Mouse (Mus musculus) midbrain, embryonic 12.5 days (tissue): ENCODE measurements at regions not wholly inside any gene's neighbourhood (a gene's known extent, or its start where the extent isn't known, plus 50 kb on each side); places are given as distances from the start of the nearest gene placed in this dataset.
"Not testable (repeated sequence)": the region's sequence is repeated elsewhere in the genome, so short reads cannot be mapped to it uniquely, and the experiment has no call there.

ENCODE experiments used
- ATAC-seq: fragments of 200-750 bp; cut with Nextera tagmentation; 2 replicates; pipeline ENCODE4 v1.8.0; 2017; ENCODE audit warnings: low read depth, moderate TSS enrichment, moderate library complexity; ENCODE audit not compliant: low FRiP score
- H3K27ac ChIP-seq: fragments of 300-500 bp; sonication (generic); replicated peaks from 2 replicates; pipeline ENCODE4 v1.5.1; 2016; ENCODE audit warnings: mild to moderate bottlenecking
- H3K27me3 ChIP-seq: fragments of 300-500 bp; sonication (generic); 2 replicates; pipeline ENCODE4 v1.6.1; 2016; ENCODE audit warnings: mild to moderate bottlenecking
- H3K36me3 ChIP-seq: fragments of 300-500 bp; sonication (generic); 2 replicates; pipeline ENCODE4 v1.6.1; 2016
- H3K4me1 ChIP-seq: fragments of 300-500 bp; sonication (generic); 2 replicates; pipeline ENCODE4 v1.6.1; 2016
- H3K4me2 ChIP-seq: fragments of 300-500 bp; sonication (generic); replicated peaks from 2 replicates; pipeline ENCODE4 v1.6.1; 2016; ENCODE audit warnings: mild to moderate bottlenecking, moderate library complexity
- H3K4me3 ChIP-seq: fragments of 300-500 bp; sonication (generic); 2 replicates; pipeline ENCODE4 v1.5.1; 2016; ENCODE audit warnings: mild to moderate bottlenecking
- H3K9ac ChIP-seq: fragments of 300-500 bp; sonication (generic); replicated peaks from 2 replicates; pipeline ENCODE4 v1.6.1; 2016; ENCODE audit warnings: mild to moderate bottlenecking, moderate library complexity
- H3K9me3 ChIP-seq: fragments of 300-500 bp; sonication (generic); 2 replicates; pipeline ENCODE4 v1.6.1; 2016; ENCODE audit warnings: mild to moderate bottlenecking
- WGBS: fragments of 180-500 bp; shearing (Covaris S2); methylation state at CpG from one replicate; pipeline ENCODE4 v1.1.7; 2016; 5-methylcytosine and 5-hydroxymethylcytosine counted together

DNA sequence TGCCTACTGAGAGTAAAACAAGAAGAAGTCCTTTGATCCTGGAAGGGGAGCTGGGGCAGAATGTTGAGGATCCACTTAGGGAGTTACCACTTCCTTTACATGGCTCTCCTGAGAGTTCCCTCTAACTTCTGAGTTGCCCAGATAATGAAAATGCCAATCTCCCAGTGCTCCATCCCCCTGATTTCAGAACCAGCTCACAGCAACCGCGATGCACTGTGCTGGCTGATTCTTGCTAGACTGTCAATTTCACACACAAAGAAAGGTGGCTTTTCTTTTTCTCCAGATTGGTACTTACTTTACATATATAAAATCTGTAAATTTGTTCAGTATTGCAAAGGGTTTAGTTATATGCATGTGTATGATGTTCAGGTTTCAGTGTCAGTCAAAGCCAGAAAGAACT is 1248.1 kb upstream of the Adam24 start:
- Histone ChIP-seq H3K9ac (no peak overlapping the region), H3K4me2 (no peak overlapping the region), H3K4me1 (no peaks in the 10 kb centered on the region), H3K4me3 (no peak overlapping the region), H3K36me3 (no peaks in the 10 kb centered on the region), H3K27ac (no peak overlapping the region), H3K9me3 (no peaks in the 10 kb centered on the region), H3K27me3 (no peaks in the 10 kb centered on the region)
- ATAC-seq, result no peak
- WGBS, result 86% methylated on average over 2 of the region's 2 CpGs

DNA sequence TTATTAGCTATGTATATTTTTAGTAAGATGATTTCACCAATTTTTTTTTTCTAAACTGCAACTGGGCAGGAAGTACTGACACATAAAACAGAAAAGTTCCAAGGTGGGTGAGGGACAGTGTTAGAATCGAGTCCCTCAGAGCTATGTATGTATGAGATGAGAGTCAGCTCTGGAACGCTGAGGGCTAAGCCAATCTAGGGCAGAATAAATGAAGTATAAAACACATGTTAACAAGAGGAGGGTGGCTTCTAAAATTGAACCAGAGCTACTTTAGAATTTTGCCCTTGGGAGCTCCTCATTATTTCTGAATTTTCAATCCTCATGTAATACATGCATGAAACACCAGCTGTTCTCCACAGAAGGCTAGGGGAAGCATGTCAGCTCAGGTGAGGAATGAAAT is 1247.5 kb upstream of the Adam24 start:
- 80% methylated on average over 2 of the region's 2 CpGs for WGBS
- Histone ChIP-seq H3K27ac (no peak overlapping the region), H3K9ac (no peak overlapping the region), H3K4me1 (no peaks in the 10 kb centered on the region), H3K4me2 (no peak overlapping the region), H3K36me3 (no peaks in the 10 kb centered on the region), H3K9me3 (no peaks in the 10 kb centered on the region), H3K27me3 (no peaks in the 10 kb centered on the region), H3K4me3 (no peak overlapping the region)
- ATAC-seq, result no peak

DNA sequence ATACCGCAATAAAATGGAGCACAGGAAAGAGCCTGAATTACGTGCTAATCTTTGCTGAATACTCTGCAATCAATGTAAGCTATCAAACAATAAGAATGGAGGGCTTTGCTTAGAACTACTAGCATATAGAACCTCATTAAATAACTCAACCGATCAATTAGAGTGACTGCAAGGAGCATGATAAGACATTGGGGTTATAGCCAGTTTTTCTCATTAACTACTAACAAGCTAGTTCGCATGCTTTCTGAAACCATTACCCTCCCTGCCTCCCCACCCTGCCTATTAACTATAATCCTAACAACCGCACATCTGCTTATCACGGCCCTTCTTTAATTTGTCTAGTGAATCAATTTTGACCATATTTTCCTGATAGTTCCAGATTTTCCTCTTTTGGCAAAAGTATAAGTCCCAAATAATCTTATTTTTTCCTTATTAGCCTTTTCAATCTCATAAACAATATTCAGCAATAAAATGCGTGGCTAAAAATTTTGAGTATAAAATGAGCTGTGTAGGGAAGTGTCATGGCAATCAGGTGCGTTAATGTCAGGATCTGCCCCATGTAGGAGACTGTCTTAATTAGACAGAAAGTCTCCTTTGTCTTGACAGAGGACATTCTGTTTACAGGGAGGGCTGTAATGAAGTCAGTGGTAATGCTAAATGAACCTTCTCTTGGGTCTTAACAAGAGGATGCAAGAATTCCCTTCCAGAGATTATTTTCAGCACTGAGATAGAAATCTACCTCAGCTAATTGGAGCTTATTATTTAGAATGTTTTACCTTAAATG is 1234.1 kb upstream of the Adam24 start:
- H3K27ac ChIP-seq, result 0 out of 2 replicates have a peak overlapping the region, but pooled peaks have one; percentile 2

DNA sequence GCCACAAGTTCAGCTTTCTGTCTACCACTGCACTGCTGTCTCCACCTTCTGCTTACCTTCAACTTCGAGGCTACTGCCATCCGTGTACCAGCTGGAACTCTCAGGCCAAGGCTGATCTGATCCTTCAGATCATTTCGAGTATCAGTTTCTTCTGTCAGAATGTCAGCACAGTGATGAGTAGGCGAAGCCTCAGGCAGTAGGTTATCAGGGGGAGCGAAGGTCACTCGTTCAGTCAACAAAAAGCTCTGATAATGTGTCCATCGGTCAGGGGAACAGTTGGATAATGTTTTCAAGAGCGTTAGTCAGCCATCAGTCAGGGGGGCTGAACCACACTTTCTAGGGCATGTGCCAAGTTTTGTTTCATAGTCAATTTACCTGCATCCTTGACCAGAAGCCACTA is 1183.7 kb upstream of the Adam24 start:
- not testable (repeated sequence) for H3K27me3 ChIP-seq, H3K4me3 ChIP-seq, ATAC-seq, H3K4me1 ChIP-seq, H3K9me3 ChIP-seq, H3K4me2 ChIP-seq, H3K9ac ChIP-seq, H3K36me3 ChIP-seq, H3K27ac ChIP-seq
- 91% methylated on average over 8 of the region's 8 CpGs for WGBS

More for the DNA sequence above, 1234.1 kb upstream of the Adam24 start:
- 84% methylated on average over 8 of the region's 8 CpGs for WGBS
- no peaks in the 10 kb centered on the region for H3K36me3 ChIP-seq
- H3K4me1 ChIP-seq, result no peaks in the 10 kb centered on the region
- H3K4me2 ChIP-seq, result no peak overlapping the region
- no peak overlapping the region for H3K9ac ChIP-seq
- H3K27me3 ChIP-seq, result no peaks in the 10 kb centered on the region
- peak; percentile 88 for ATAC-seq
- no peak overlapping the region for H3K4me3 ChIP-seq
- H3K9me3 ChIP-seq, result no peaks in the 10 kb centered on the region

DNA sequence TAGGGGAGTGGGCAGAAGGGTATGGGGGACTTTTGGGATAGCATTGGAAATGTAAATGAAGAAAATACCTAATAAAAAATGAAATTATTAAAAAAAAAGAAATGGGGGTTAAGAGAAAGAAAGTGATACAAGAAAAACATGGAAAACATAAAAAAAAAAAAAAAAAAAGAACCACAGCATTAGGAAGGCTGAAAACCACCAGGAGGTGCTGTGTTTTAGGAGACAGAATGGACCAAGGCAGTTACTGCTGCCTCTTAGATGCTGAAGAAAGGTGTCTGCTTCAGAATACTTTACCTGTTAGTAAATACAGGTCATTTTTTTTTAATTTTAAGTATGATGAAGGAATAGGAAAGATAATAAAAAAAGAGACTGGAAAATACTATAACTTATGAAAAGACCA is 1174.5 kb upstream of the Adam24 start:
- Histone ChIP-seq H3K9ac (no peak overlapping the region), H3K9me3 (no peaks in the 10 kb centered on the region), H3K4me2 (no peak overlapping the region), H3K27ac (no peak overlapping the region), H3K4me3 (no peak overlapping the region), H3K4me1 (no peaks in the 10 kb centered on the region), H3K27me3 (no peaks in the 10 kb centered on the region), H3K36me3 (no peaks in the 10 kb centered on the region)
- no peak for ATAC-seq

DNA sequence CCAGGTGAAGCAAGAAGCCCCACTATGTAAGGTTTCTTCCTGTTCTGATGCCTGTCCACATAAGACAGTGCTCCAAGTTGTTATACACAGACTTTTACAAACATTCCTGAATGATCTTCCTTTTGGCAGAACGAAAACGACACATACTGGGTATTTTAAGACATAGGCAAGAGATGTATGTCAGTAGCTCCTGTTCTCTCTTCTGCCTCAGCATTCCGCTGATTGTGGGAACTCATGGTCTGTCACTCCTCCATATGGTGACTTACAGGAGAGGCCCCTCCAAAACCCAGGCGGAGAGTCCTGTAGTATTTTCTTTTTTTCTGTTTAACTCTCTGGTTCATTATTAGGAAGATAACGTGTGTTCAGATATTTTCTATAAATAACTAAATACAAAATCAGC is 1170.6 kb upstream of the Adam24 start:
- no peak overlapping the region for H3K27ac ChIP-seq
- WGBS, result 88% methylated on average over 5 of the region's 5 CpGs
- no peak overlapping the region for H3K4me2 ChIP-seq
- H3K4me1 ChIP-seq, result no peaks in the 10 kb centered on the region
- H3K36me3 ChIP-seq, result no peaks in the 10 kb centered on the region
- H3K4me3 ChIP-seq, result no peak overlapping the region
- ATAC-seq, result no peak
- no peaks in the 10 kb centered on the region for H3K9me3 ChIP-seq
- H3K27me3 ChIP-seq, result no peaks in the 10 kb centered on the region
- no peak overlapping the region for H3K9ac ChIP-seq

DNA sequence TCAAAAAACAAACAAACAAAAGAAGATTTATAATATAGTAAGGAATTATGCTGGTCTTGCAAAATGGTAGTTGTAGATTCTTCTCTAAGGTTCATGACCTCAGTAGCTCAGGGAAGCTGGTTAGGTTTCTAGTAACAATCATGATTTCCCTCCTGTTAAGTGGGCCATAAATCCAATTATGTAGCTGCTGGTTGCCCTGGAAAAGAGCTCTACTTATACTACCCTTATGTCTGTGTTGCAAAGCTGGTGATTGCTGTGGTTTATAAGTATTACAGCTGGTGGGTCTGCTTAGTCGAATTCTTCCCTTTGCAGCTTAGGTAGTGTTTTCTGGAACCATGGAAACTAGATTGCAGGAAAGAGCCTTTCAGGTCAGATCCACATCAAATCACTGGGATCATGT is 1161.9 kb upstream of the Adam24 start:
- Histone ChIP-seq H3K27me3 (no peaks in the 10 kb centered on the region), H3K27ac (no peak overlapping the region), H3K9ac (no peak overlapping the region), H3K4me2 (no peak overlapping the region), H3K4me1 (no peaks in the 10 kb centered on the region), H3K36me3 (no peaks in the 10 kb centered on the region), H3K9me3 (no peaks in the 10 kb centered on the region), H3K4me3 (no peak overlapping the region)
- 76% methylated on average over 1 of the region's 1 CpGs for WGBS
- no peak for ATAC-seq
